Mouse (Mus musculus) spleen, adult 2 months (tissue): ENCODE measurements around the gene Ubac2.

Experiments used
- CTCF ChIP-seq: fragments of 200-500 bp; IDR thresholded peaks from 2 replicates; pipeline ENCODE4 v1.5.1; 2011; ENCODE audit warnings: mild to moderate bottlenecking, inconsistent platforms; ENCODE audit not compliant: insufficient read depth, insufficient read length, insufficient replicate concordance; ENCODE audit errors: extremely low read depth
- POLR2A ChIP-seq: fragments of 200-500 bp; IDR thresholded peaks from 2 replicates; pipeline ENCODE4 v1.6.1; 2011; ENCODE audit warnings: low read depth, low read length, inconsistent platforms

DNA sequence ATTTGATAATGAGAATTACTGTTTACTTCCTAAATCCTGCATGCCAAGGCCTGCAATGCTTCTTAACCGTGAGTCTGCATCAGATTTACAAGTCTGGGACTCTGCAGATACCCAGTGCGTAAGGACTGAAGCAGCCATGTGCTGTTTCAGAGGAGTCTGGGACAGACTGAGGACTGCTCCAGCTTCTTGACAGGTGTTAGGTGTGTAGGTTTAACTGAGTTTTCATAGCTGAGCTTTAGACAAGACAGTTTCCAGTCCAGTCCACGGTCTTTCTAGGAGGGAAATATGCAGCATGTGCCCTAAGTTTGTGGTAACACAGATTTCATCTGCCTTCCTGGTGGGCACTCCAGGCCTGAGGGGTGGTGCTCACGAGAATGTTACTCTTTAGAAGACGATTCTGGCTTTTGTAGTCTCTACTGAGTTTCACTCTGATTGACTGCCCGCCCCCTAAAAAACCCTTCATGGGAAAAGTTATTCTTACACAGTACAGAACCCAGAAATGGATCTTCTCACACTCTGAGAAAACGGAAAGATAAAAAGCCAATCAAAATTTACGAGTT is 68.9 kb downstream of the Ubac2 start:
- TF ChIP-seq CTCF = no peak
- TF ChIP-seq POLR2A = no peak
